Comparison of ENCODE assay signal across 7 mouse cellular contexts in the genomic region with DNA sequence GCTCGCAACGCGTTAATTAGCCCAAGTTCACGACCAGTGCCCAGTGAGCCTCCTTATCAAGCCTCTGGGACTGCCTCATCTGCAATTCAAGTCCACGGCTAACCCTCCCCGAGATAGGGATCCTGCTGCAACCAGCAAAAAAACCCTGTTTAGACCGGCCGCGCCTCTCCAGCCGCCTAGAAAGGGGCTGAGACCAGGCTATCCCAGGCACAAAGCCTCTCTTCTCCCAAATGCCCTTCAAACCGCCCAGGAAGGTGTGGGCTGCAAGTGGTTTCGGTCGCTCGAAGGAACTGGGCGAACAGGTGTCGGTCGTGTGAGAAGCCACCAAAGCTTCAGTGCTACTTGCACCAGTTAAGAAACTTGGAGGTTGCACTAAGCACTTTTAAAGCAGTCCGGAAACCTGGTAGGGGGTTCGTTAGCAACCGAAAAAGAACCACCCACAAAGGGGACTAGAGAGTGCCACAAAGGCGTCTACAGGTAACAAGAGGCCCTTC. TPM values are rescaled to one million over a fixed set of nuclear protein-coding genes. Genes with fewer than 3 reads are reported as not detected.
DNase-seq lines count a peak whose midpoint lies in the region; ATAC-seq and TF ChIP-seq lines count a peak whose summit lies in the region.

No protein-coding gene starts in this region.

- WGBS in heart, embryonic 10.5 days, result under 1% methylated on average over 21 of the region's 21 CpGs
- WGBS in kidney, embryonic 15.5 days, result under 1% methylated on average over 21 of the region's 21 CpGs

- DNase-seq in G1E (ENCODE audit: low spot score), result no peak
- DNase-seq in brain, embryonic 14.5 days (ENCODE audit: low read depth), result peak; percentile 68
- peak; percentile 85 for DNase-seq in heart, embryonic 10.5 days (ENCODE audit: low spot score)
- peak; percentile 53 for DNase-seq in lung, postnatal 25 days (ENCODE audit: low spot score)
- peak; percentile 41 to 58 for DNase-seq in spleen, adult 18-20 months
- no peak for DNase-seq in Muller cell, postnatal 12 days (ENCODE audit: inconsistent ontology term)

- H3K9ac ChIP-seq in kidney, embryonic 15.5 days, result peak overlapping the region; percentile 82

- H3K4me1 ChIP-seq in G1E (ENCODE audit: insufficient read depth, low read depth, low read length), result peaks cover 53% of the 10 kb centered on the region
- H3K4me1 ChIP-seq in heart, embryonic 10.5 days, result peaks cover 54% of the 10 kb centered on the region
- H3K4me1 ChIP-seq in kidney, embryonic 15.5 days, result peaks cover 48% of the 10 kb centered on the region

- no peak for ATAC-seq in G1E (ENCODE audit: extremely low read depth, insufficient number of reproducible peaks, low FRiP score, poor library complexity, severe bottlenecking)
- ATAC-seq in kidney, embryonic 15.5 days (replicated peaks; ENCODE audit: low FRiP score), result peak; percentile 1; the same call in 1 of the 2 replicates

- H3K27ac ChIP-seq in heart, embryonic 10.5 days, result peak overlapping the region; percentile 98
- peak overlapping the region; percentile 97 for H3K27ac ChIP-seq in kidney, embryonic 15.5 days

- peak overlapping the region; percentile 65 for H3K4me2 ChIP-seq in kidney, embryonic 15.5 days

- no peaks in the 10 kb centered on the region for H3K9me3 ChIP-seq in G1E (replicated peaks)
- no peaks in the 10 kb centered on the region for H3K9me3 ChIP-seq in heart, embryonic 10.5 days
- no peaks in the 10 kb centered on the region for H3K9me3 ChIP-seq in kidney, embryonic 15.5 days (replicated peaks)

- TF ChIP-seq POLR2A in brain, embryonic 14.5 days (IDR thresholded peaks at IDR 0.05; ENCODE audit: borderline replicate concordance, extremely low read depth, insufficient read depth, insufficient read length, poor library complexity, severe bottlenecking), result no peak

- peaks cover 21% of the 10 kb centered on the region for H3K36me3 ChIP-seq in G1E (replicated peaks)
- H3K36me3 ChIP-seq in heart, embryonic 10.5 days, result no peaks in the 10 kb centered on the region
- no peaks in the 10 kb centered on the region for H3K36me3 ChIP-seq in kidney, embryonic 15.5 days

- peak overlapping the region; percentile 92 for H3K4me3 ChIP-seq in G1E (ENCODE audit: low read depth, low read length)
- H3K4me3 ChIP-seq in heart, embryonic 10.5 days, result peak overlapping the region; percentile 91
- peak overlapping the region; percentile 81 for H3K4me3 ChIP-seq in kidney, embryonic 15.5 days (replicated peaks)

- no peaks in the 10 kb centered on the region for H3K27me3 ChIP-seq in G1E (ENCODE audit: insufficient read depth, low read length)
- H3K27me3 ChIP-seq in heart, embryonic 10.5 days (ENCODE audit: insufficient read depth, poor library complexity, severe bottlenecking), result no peaks in the 10 kb centered on the region; the same call in 1 of the 2 replicates
- H3K27me3 ChIP-seq in kidney, embryonic 15.5 days, result peaks cover 15% of the 10 kb centered on the region; the same call in 1 of the 2 replicates

- no peak for TF ChIP-seq CTCF in G1E (IDR thresholded peaks at IDR 0.05; ENCODE audit: low read depth, low read length)
- no peak for TF ChIP-seq CTCF in brain, embryonic 14.5 days (IDR thresholded peaks at IDR 0.05; ENCODE audit: borderline replicate concordance, extremely low read depth, insufficient read depth, insufficient read length)

RNA-seq across cellular contexts. Expression of a gene that starts 0.5 kb away (rescaled TPM):
- total RNA-seq in G1E (2014; fragmentation: Nextera tagmentation), result 48.3 and 56.8 TPM in 2 replicates
- 84.3 and 99.9 TPM in 2 replicates for total RNA-seq in G1E (2017)
- polyA plus RNA-seq in G1E (2012), result 315 and 330 TPM in 2 replicates
- polyA plus RNA-seq in brain, embryonic 14.5 days (2012; rRNA removed), result 42.8 and 44.5 TPM in 2 replicates
- 121 and 125 TPM in 2 replicates for polyA plus RNA-seq in heart, embryonic 10.5 days (2016; fragmentation: Nextera tagmentation; extraction: Ambion mirVana)
- 182 and 184 TPM in 2 replicates for polyA plus RNA-seq in kidney, embryonic 15.5 days (2015; fragmentation: Nextera tagmentation; extraction: Ambion mirVana)

Comparison
In these comparisons a context has a peak if more than half of its experiments do, and no peak if none do; other contexts are left out.
1. DNase-seq: peak in brain, embryonic 14.5 days (single experiment), heart, embryonic 10.5 days (single experiment), lung, postnatal 25 days (single experiment) and spleen, adult 18-20 months (2 of 2); none in G1E (single experiment) and Muller cell, postnatal 12 days (single experiment).
2. Peak in every context shown above with its lines, with median percentiles within 50 percentile points of each other: H3K4me3 ChIP-seq.